Mouse (Mus musculus): Measurements from ENCODE around the gene Olfr1037. TPM values are rescaled to one million over a fixed set of nuclear protein-coding genes. Genes with fewer than 3 reads are reported as not detected.
"Not testable (repeated sequence)": the region's sequence is repeated elsewhere in the genome, so short reads cannot be mapped to it uniquely, and the experiment has no call there.

Gene Olfr1037
- total RNA-seq (2014; rRNA removed) = not detected in 2 replicates
- not detected in 2 replicates for polyA plus RNA-seq (2015; fragmentation: Nextera tagmentation; extraction: Ambion mirVana)

- Histone ChIP-seq H3K4me2 (ENCODE audit: low read depth, low read length, poor library complexity, severe bottlenecking) (no peak within 1 kb of the TSS), H3K9me3 (ENCODE audit: low read length) (no peaks in the 10 kb centered on the region), H3K27ac (ENCODE audit: low read depth, low read length) (no peak within 1 kb of the TSS), H3K36me3 (ENCODE audit: insufficient read depth, low read length) (no peaks in the 10 kb centered on the region), H3K4me1 (ENCODE audit: insufficient read depth, low read length) (no peaks in the 10 kb centered on the region), H3K4me3 (ENCODE audit: low read depth, low read length) (no peak within 1 kb of the TSS), H3K27me3 (ENCODE audit: insufficient read depth, low read length) (no peaks in the 10 kb centered on the region), H3K9ac (replicated peaks; ENCODE audit: low read length, poor library complexity, severe bottlenecking) (no peak within 1 kb of the TSS)
- WGBS = 93% methylated on average over 2 of the region's 2 CpGs
- no peak for TF ChIP-seq CTCF (IDR thresholded peaks at IDR 0.05)
- ATAC-seq (ENCODE audit: low FRiP score) (no peak), DNase-seq (ENCODE audit: low spot score) (no peak)
Observed at GRCm38 (mm10) chr2:86087285-86087684, at the start of gene Olfr1037. TSS of gene Olfr1037 (minus strand) at chr2:86087385.

DNA sequence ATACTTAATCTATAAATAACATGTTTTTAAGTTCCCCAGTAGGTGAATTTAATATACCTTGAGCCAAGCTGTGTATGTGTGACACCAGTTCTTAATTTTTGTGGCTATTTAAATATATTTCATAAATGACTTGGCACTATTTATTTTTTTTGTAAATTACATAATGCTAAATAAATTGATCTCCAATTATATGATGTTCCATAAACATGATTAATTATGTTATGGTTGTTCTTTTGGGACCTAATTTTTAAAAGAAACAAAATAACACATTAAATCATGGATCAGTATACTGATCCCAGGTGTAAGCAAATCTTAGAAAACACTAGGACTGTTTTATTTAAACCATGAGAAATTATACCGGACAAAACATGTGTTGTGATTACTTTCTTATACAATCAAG is 48.6 kb upstream of the Olfr1037 start, which contains the start of gene Olfr1039:
Gene Olfr1039, minus strand, starts transcription at position 101 of the 400 bp plus-strand sequence.
- Histone ChIP-seq H3K27ac (ENCODE audit: low read depth, low read length) (no peak within 1 kb of the TSS), H3K4me3 (ENCODE audit: low read depth, low read length) (no peak within 1 kb of the TSS), H3K4me1 (ENCODE audit: insufficient read depth, low read length) (no peaks in the 10 kb centered on the region), H3K9me3 (ENCODE audit: low read length) (no peaks in the 10 kb centered on the region), H3K27me3 (ENCODE audit: insufficient read depth, low read length) (no peaks in the 10 kb centered on the region), H3K4me2 (ENCODE audit: low read depth, low read length, poor library complexity, severe bottlenecking) (no peak within 1 kb of the TSS), H3K9ac (replicated peaks; ENCODE audit: low read length, poor library complexity, severe bottlenecking) (no peak within 1 kb of the TSS), H3K36me3 (ENCODE audit: insufficient read depth, low read length) (no peaks in the 10 kb centered on the region)
- ATAC-seq (ENCODE audit: low FRiP score) (no peak), DNase-seq (ENCODE audit: low spot score) (no peak)
- 97% methylated on average over 1 of the region's 1 CpGs for WGBS
- no peak for TF ChIP-seq CTCF (IDR thresholded peaks at IDR 0.05)

DNA sequence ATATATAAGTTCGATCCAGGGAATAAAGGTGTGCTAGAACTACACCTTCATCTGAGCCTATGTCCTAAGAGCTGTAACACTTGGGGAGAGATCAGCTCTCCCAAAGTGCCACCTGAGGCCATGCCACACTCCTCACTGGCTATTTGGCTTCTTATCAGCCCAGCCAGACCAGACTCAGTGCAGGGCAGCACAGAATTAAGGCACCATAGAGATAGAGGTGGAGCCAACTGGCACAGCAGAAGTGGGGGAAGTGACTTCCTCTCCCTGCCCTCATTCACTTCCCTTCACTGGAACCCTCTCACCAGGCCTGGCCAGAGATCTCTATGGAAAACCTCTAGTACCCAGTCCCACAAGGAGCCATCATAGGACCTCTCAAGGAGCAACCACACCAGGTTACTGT is 6.7 kb downstream of the Olfr1037 start:
- WGBS = 83% methylated on average over 1 of the region's 1 CpGs
- DNase-seq (ENCODE audit: low spot score); H3K4me2 ChIP-seq (ENCODE audit: low read depth, low read length, poor library complexity, severe bottlenecking); H3K27ac ChIP-seq (ENCODE audit: low read depth, low read length); H3K4me3 ChIP-seq (ENCODE audit: low read depth, low read length); H3K9me3 ChIP-seq (ENCODE audit: low read length); H3K36me3 ChIP-seq (ENCODE audit: insufficient read depth, low read length); ATAC-seq (ENCODE audit: low FRiP score); H3K4me1 ChIP-seq (ENCODE audit: insufficient read depth, low read length); H3K9ac ChIP-seq (replicated peaks; ENCODE audit: low read length, poor library complexity, severe bottlenecking); H3K27me3 ChIP-seq (ENCODE audit: insufficient read depth, low read length): not testable (repeated sequence)

DNA sequence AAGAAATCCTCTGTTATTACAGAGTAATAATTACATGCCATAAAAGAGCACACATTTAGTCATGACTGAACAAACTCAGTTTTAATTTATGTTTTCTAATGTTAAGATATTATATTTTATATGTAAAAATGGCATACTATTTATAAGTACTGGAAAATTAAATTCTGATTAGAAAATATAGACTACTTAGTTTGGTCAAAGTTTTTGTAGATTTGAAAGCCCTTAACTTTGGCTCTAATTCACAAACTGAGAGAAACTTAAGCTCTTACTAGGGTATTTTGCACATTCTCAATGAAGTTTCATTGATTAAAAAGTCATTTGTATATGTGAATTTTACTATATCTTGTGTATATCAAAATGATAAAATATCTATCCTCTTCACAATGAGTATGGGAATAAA is 13.5 kb downstream of the Olfr1037 start, which contains the start of gene Olfr1036:
Gene Olfr1036, plus strand, starts transcription at position 301 of the 400 bp plus-strand sequence.
- not testable (repeated sequence) for H3K27me3 ChIP-seq (ENCODE audit: insufficient read depth, low read length); H3K4me1 ChIP-seq (ENCODE audit: insufficient read depth, low read length); H3K36me3 ChIP-seq (ENCODE audit: insufficient read depth, low read length); DNase-seq (ENCODE audit: low spot score); H3K4me2 ChIP-seq (ENCODE audit: low read depth, low read length, poor library complexity, severe bottlenecking); H3K4me3 ChIP-seq (ENCODE audit: low read depth, low read length); H3K27ac ChIP-seq (ENCODE audit: low read depth, low read length); H3K9me3 ChIP-seq (ENCODE audit: low read length); H3K9ac ChIP-seq (replicated peaks; ENCODE audit: low read length, poor library complexity, severe bottlenecking); ATAC-seq (ENCODE audit: low FRiP score)

DNA sequence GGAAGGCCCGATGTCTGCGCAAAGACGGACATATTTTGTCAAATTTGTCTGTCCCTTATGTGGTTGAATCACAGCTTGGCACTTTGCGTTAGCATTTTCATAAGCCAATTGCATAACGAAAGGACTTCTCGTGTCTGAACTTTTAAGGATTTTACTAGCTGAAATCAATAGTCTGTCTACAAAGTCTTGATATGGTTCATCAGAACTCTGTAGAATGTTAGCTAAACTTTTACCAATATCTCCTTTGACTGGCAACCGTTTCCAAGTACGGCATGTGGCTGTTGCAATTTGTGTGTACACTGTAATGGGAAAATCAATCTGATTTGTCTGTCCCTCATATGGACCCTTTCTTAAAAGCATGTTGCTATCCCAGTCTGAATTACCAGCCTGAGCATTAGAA is 17.0 kb downstream of the Olfr1037 start:
- H3K4me1 ChIP-seq (ENCODE audit: insufficient read depth, low read length) = no peaks in the 10 kb centered on the region
- no peaks in the 10 kb centered on the region for H3K36me3 ChIP-seq (ENCODE audit: insufficient read depth, low read length)
- no peak overlapping the region for H3K4me2 ChIP-seq (ENCODE audit: low read depth, low read length, poor library complexity, severe bottlenecking)
- no peak overlapping the region for H3K9ac ChIP-seq (replicated peaks; ENCODE audit: low read length, poor library complexity, severe bottlenecking)
- no peaks in the 10 kb centered on the region for H3K9me3 ChIP-seq (ENCODE audit: low read length)
- TF ChIP-seq CTCF (IDR thresholded peaks at IDR 0.05) = no peak
- H3K27me3 ChIP-seq (ENCODE audit: insufficient read depth, low read length) = no peaks in the 10 kb centered on the region
- H3K27ac ChIP-seq (ENCODE audit: low read depth, low read length) = no peak overlapping the region
- no peak for DNase-seq (ENCODE audit: low spot score)
- H3K4me3 ChIP-seq (ENCODE audit: low read depth, low read length) = no peak overlapping the region
- ATAC-seq (ENCODE audit: low FRiP score) = no peak
- 97% methylated on average over 8 of the region's 8 CpGs for WGBS

DNA sequence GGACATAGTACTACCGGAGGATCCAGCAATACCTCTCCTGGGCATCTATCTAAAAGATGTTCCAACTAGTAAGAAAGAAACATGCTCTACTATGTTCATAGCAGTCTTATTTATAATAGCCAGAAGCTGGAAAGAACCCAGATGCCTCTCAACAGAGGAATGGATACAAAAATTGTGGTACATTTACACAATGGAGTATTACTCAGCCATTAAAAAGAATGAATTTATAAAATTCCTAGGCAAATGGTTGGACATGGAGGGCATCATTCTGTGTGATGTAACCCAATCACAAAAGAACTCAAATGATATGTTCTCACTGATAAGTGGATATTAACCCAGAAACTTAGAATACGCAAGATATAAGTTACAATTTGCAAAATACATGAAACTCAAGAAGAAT is 23.4 kb downstream of the Olfr1037 start:
- H3K27ac ChIP-seq (ENCODE audit: low read depth, low read length); H3K36me3 ChIP-seq (ENCODE audit: insufficient read depth, low read length); H3K4me3 ChIP-seq (ENCODE audit: low read depth, low read length); DNase-seq (ENCODE audit: low spot score); H3K27me3 ChIP-seq (ENCODE audit: insufficient read depth, low read length); H3K4me1 ChIP-seq (ENCODE audit: insufficient read depth, low read length); H3K9me3 ChIP-seq (ENCODE audit: low read length); H3K9ac ChIP-seq (replicated peaks; ENCODE audit: low read length, poor library complexity, severe bottlenecking); ATAC-seq (ENCODE audit: low FRiP score); H3K4me2 ChIP-seq (ENCODE audit: low read depth, low read length, poor library complexity, severe bottlenecking): not testable (repeated sequence)
- WGBS = 98% methylated on average over 2 of the region's 2 CpGs

DNA sequence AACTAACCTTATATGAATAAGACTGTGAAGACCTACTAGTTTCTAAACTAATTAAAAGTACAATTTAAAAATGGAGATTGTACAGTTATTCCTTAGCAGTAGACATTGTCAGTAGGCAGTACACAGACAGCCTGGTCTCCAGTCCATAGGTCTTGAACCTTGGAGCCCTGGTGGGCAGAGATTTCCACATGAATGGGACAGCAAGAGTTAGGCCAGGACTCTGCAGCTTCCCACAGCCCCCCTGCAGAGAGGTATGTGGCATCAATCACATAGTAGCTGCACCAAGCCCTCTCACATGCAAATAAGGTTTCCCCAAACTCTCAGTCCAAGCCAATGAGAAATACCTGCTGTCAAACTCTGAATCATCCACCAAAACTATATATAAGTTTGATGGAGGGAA is 36.4 kb downstream of the Olfr1037 start:
- not testable (repeated sequence) for H3K4me1 ChIP-seq (ENCODE audit: insufficient read depth, low read length); H3K9ac ChIP-seq (replicated peaks; ENCODE audit: low read length, poor library complexity, severe bottlenecking); ATAC-seq (ENCODE audit: low FRiP score)

More for the DNA sequence above, 36.4 kb downstream of the Olfr1037 start:
- not testable (repeated sequence) for H3K4me3 ChIP-seq (ENCODE audit: low read depth, low read length); DNase-seq (ENCODE audit: low spot score); H3K4me2 ChIP-seq (ENCODE audit: low read depth, low read length, poor library complexity, severe bottlenecking); H3K36me3 ChIP-seq (ENCODE audit: insufficient read depth, low read length); H3K27me3 ChIP-seq (ENCODE audit: insufficient read depth, low read length); H3K9me3 ChIP-seq (ENCODE audit: low read length); H3K27ac ChIP-seq (ENCODE audit: low read depth, low read length)
